Mouse (Mus musculus): ENCODE measurements around the gene Stoml2.

The Stoml2 gene

GRCm38 (mm10) chr4:43012091-43012490 is 19.4 kb downstream of the Stoml2 start:
- in situ Hi-C loops (cut with MboI, MseI): loop anchor here in 1 of 2 experiments (25.0 kb wide), 1 partner anchor 425 kb away; the partner anchor contains the start of genes Fam166b and Tesk1

- in situ Hi-C loops (cut with MboI, MseI): loop anchor here in 1 of 2 experiments (25.0 kb wide), 1 partner anchor 427 kb away; the partner anchor contains the start of genes Fam166b and Tesk1
Observed at GRCm38 (mm10) chr4:43010161-43011038, 21.1 kb downstream of the Stoml2 start, which contains the start of gene Fancg. Gene Fancg, minus strand, starts transcription at chr4:43010506.

GRCm38 (mm10) chr4:43005765-43006164 is 25.7 kb downstream of the Stoml2 start:
- in situ Hi-C loops (cut with MboI, MseI): loop anchor here (10.0 to 25.0 kb wide), 2 partner anchors 432 to 559 kb away; partner anchors contain the start of genes Creb3 (in 1 of the 2), Fam166b (in 1 of the 2), Tesk1 (in 1 of the 2) and Tln1 (in 1 of the 2)

- in situ Hi-C loops (cut with MboI, MseI): loop anchor here (10.0 to 25.0 kb wide), 2 partner anchors 432 to 560 kb away; partner anchors contain the start of genes Creb3 (in 1 of the 2), Fam166b (in 1 of the 2), Tesk1 (in 1 of the 2) and Tln1 (in 1 of the 2)
Observed at GRCm38 (mm10) chr4:43004951-43005350, 26.6 kb downstream of the Stoml2 start.

GRCm38 (mm10) chr4:43002756-43003439 is 28.6 kb downstream of the Stoml2 start:
- in situ Hi-C loops (cut with MboI, MseI): loop anchor here (10.0 to 25.0 kb wide), 2 partner anchors 434 to 562 kb away; partner anchors contain the start of genes Creb3 (in 1 of the 2), Fam166b (in 1 of the 2), Tesk1 (in 1 of the 2) and Tln1 (in 1 of the 2)

GRCm38 (mm10) chr4:43001272-43001671 is 30.2 kb downstream of the Stoml2 start:
- in situ Hi-C loops (cut with MboI, MseI): loop anchor here (10.0 to 25.0 kb wide), 2 partner anchors 436 to 564 kb away; partner anchors contain the start of genes Creb3 (in 1 of the 2), Fam166b (in 1 of the 2), Tesk1 (in 1 of the 2) and Tln1 (in 1 of the 2)

GRCm38 (mm10) chr4:43000141-43000986 is 31.1 kb downstream of the Stoml2 start, which contains the start of gene Vcp:
Gene Vcp, minus strand, starts transcription at chr4:43000507.
- in situ Hi-C loops (cut with MboI, MseI): loop anchor here (10.0 to 25.0 kb wide), 2 partner anchors 437 to 564 kb away; partner anchors contain the start of genes Creb3 (in 1 of the 2), Fam166b (in 1 of the 2), Tesk1 (in 1 of the 2) and Tln1 (in 1 of the 2)

GRCm38 (mm10) chr4:42999451-43000140 is 31.9 kb downstream of the Stoml2 start:
- in situ Hi-C loops (cut with MboI, MseI): loop anchor here (10.0 to 25.0 kb wide), 3 partner anchors 438 to 1855 kb away; partner anchors contain the start of genes Creb3 (in 1 of the 2), Fam166b (in 1 of the 2), Tesk1 (in 1 of the 2) and Tln1 (in 1 of the 2)

- in situ Hi-C loops (cut with MboI, MseI): loop anchor here in 1 of 2 experiments (10.0 kb wide), 1 partner anchor 1853 kb away; no protein-coding TSS in a partner anchor
Observed at GRCm38 (mm10) chr4:42998022-42998421, 33.5 kb downstream of the Stoml2 start.

- in situ Hi-C loops (cut with MboI, MseI): loop anchor here in 1 of 2 experiments (10.0 kb wide), 1 partner anchor 1983 kb away; no protein-coding TSS in a partner anchor
Observed at GRCm38 (mm10) chr4:42988296-42988695, 43.2 kb downstream of the Stoml2 start.

- in situ Hi-C loops (cut with MboI, MseI): loop anchor here in 1 of 2 experiments (10.0 kb wide), 1 partner anchor 1976 kb away; no protein-coding TSS in a partner anchor
Observed at GRCm38 (mm10) chr4:42980467-42980866, 51.0 kb downstream of the Stoml2 start.

GRCm38 (mm10) chr4:42978062-42978461 is 53.4 kb downstream of the Stoml2 start:
- in situ Hi-C loops (cut with MboI, MseI): no loop called here

Measured in T-helper 17 cell (primary cell).